Mouse (Mus musculus) splenic B cell, adult 2 months (primary cell): ENCODE results near the gene F2rl1.

Experiments
- DNase-seq: peaks from one replicate; pipeline ENCODE4 v3.0.0-alpha.2; 2011; ENCODE audit warnings: low read depth, low spot score
- H3K27me3 ChIP-seq: 2 replicates; pipeline ENCODE4 v1.6.1; 2012; ENCODE audit warnings: mild to moderate bottlenecking, low read length, moderate library complexity, mixed read lengths; ENCODE audit not compliant: control insufficient read depth, poor library complexity, insufficient read depth, severe bottlenecking
- H3K36me3 ChIP-seq: 2 replicates; pipeline ENCODE4 v1.6.1; 2012; ENCODE audit warnings: mild to moderate bottlenecking, low read length, moderate library complexity, mixed read lengths; ENCODE audit not compliant: control insufficient read depth, poor library complexity, insufficient read depth, severe bottlenecking

Gene F2rl1

GRCm38 (mm10) chr13:95524674-95525491, at the start of gene F2rl1:
TSS of gene F2rl1 (minus strand) at chr13:95525227.
- Histone ChIP-seq H3K27me3 (no peaks in the 10 kb centered on the region), H3K36me3 (no peaks in the 10 kb centered on the region)
- DNase-seq: peak; percentile 65

- Histone ChIP-seq H3K27me3 (no peaks in the 10 kb centered on the region), H3K36me3 (no peaks in the 10 kb centered on the region)
- DNase-seq: no peak
Measured at GRCm38 (mm10) chr13:95570877-95571276, 45.9 kb upstream of the F2rl1 start.

- Histone ChIP-seq H3K27me3 (no peaks in the 10 kb centered on the region), H3K36me3 (no peaks in the 10 kb centered on the region)
- DNase-seq: no peak
Measured at GRCm38 (mm10) chr13:95569326-95569725, 44.3 kb upstream of the F2rl1 start.

- no peaks in the 10 kb centered on the region for H3K27me3 ChIP-seq
- DNase-seq: no peak
- no peaks in the 10 kb centered on the region for H3K36me3 ChIP-seq
Measured at GRCm38 (mm10) chr13:95568336-95568735, 43.3 kb upstream of the F2rl1 start.

- Histone ChIP-seq H3K36me3 (no peaks in the 10 kb centered on the region), H3K27me3 (no peaks in the 10 kb centered on the region)
- no peak for DNase-seq
Measured at GRCm38 (mm10) chr13:95566841-95567551, 42.0 kb upstream of the F2rl1 start.

- Histone ChIP-seq H3K36me3 (no peaks in the 10 kb centered on the region), H3K27me3 (no peaks in the 10 kb centered on the region)
- peak; percentile 85 for DNase-seq
Measured at GRCm38 (mm10) chr13:95563693-95564092, 38.7 kb upstream of the F2rl1 start.

- Histone ChIP-seq H3K27me3 (no peaks in the 10 kb centered on the region), H3K36me3 (no peaks in the 10 kb centered on the region)
- DNase-seq: no peak
Measured at GRCm38 (mm10) chr13:95563066-95563610, 38.1 kb upstream of the F2rl1 start.

GRCm38 (mm10) chr13:95557326-95557725, 32.3 kb upstream of the F2rl1 start:
- H3K36me3 ChIP-seq: no peaks in the 10 kb centered on the region
- H3K27me3 ChIP-seq: no peaks in the 10 kb centered on the region
- DNase-seq: no peak

GRCm38 (mm10) chr13:95553885-95554492, 29.0 kb upstream of the F2rl1 start:
- peak; percentile 39 for DNase-seq
- Histone ChIP-seq H3K36me3 (no peaks in the 10 kb centered on the region), H3K27me3 (no peaks in the 10 kb centered on the region; the same call in 1 of the 2 replicates)

- H3K27me3 ChIP-seq: no peaks in the 10 kb centered on the region; the same call in 1 of the 2 replicates
- DNase-seq: no peak
- no peaks in the 10 kb centered on the region for H3K36me3 ChIP-seq
Measured at GRCm38 (mm10) chr13:95550636-95551370, 25.8 kb upstream of the F2rl1 start.

- no peak for DNase-seq
- no peaks in the 10 kb centered on the region for H3K36me3 ChIP-seq
- no peaks in the 10 kb centered on the region; the same call in 1 of the 2 replicates for H3K27me3 ChIP-seq
Measured at GRCm38 (mm10) chr13:95549421-95549820, 24.4 kb upstream of the F2rl1 start.

- no peaks in the 10 kb centered on the region for H3K36me3 ChIP-seq
- no peaks in the 10 kb centered on the region; the same call in 1 of the 2 replicates for H3K27me3 ChIP-seq
- no peak for DNase-seq
Measured at GRCm38 (mm10) chr13:95548856-95549255, 23.8 kb upstream of the F2rl1 start.

- H3K36me3 ChIP-seq: no peaks in the 10 kb centered on the region
- H3K27me3 ChIP-seq: no peaks in the 10 kb centered on the region; the same call in 1 of the 2 replicates
- no peak for DNase-seq
Measured at GRCm38 (mm10) chr13:95548291-95548789, 23.3 kb upstream of the F2rl1 start.

GRCm38 (mm10) chr13:95547090-95547611, 22.1 kb upstream of the F2rl1 start:
- H3K36me3 ChIP-seq: no peaks in the 10 kb centered on the region
- no peak for DNase-seq
- no peaks in the 10 kb centered on the region; the same call in 1 of the 2 replicates for H3K27me3 ChIP-seq
